Mouse (Mus musculus) E14TG2a.4 (cell line): Measurements from ENCODE around the gene Tgif2.

Source experiments
- H3K27me3 ChIP-seq: 2 replicates; pipeline ENCODE4 v1.6.1; 2014; ENCODE audit warnings: low read length, control low read depth; ENCODE audit not compliant: insufficient read depth
- H3K36me3 ChIP-seq: 2 replicates; pipeline ENCODE4 v1.6.1; 2014; ENCODE audit warnings: low read length, control low read depth; ENCODE audit not compliant: insufficient read depth
- H3K4me1 ChIP-seq: replicated peaks from 2 replicates; pipeline ENCODE4 v1.6.1; 2014; ENCODE audit warnings: low read depth, low read length, control low read depth
- H3K4me3 ChIP-seq: replicated peaks from 2 replicates; pipeline ENCODE4 v1.5.1; 2014; ENCODE audit warnings: mild to moderate bottlenecking, low read length
- H3K9me3 ChIP-seq: 2 replicates; pipeline ENCODE4 v1.6.1; 2014; ENCODE audit warnings: low read length, control low read depth
- CTCF ChIP-seq: conservative IDR thresholded peaks from 2 replicates; pipeline ENCODE4 v1.5.1; 2014; ENCODE audit warnings: low read length
- NANOG ChIP-seq: IDR thresholded peaks from 2 replicates; pipeline ENCODE4 v1.6.1; 2014; ENCODE audit warnings: borderline replicate concordance, low read length, mixed read lengths
- POU5F1 ChIP-seq: IDR thresholded peaks from 2 replicates; pipeline ENCODE4 v1.6.1; 2014; ENCODE audit warnings: low read length, borderline replicate concordance

Tgif2 gene

DNA sequence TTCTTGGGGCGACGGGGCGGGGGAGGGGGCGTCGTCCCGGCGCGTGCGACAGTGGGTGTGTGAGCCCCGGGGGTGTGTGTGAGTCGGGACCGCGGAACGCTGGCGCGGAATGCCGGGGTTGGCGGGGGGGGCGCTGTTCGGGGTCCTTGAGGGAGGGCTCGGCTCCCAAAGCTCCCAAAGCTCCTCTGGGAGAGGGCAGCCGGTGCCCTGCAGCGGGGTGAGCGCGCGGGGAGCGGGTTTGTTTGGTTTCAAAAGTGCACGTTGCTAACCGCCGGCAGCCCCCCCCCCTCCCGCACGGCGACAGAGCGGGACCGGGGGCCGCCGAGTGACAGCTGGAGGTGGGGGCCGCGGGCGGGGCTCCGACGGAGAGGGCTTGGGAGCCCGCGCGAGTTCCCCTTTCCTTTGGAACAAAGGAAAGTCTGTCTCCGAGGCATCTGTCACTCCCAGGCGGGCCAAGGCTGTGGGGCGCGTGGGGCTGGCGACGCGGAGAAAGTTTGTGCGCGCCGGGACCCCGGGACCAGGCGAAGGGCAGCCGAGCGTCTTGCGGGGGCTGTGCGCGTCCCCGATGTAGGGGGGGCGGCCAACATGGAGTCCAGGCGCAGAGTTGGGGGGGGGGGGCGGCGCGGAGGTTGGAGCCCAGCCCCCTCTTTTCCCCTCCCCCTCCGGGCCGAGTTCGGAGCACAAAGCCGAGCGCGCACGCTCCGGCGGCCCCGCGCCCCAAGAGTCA, 657 bp downstream of the Tgif2 start:
- Histone ChIP-seq H3K9me3 (0 out of 2 replicates have a peak, but pooled peaks cover 6% of the 10 kb centered on the region), H3K27me3 (no peaks in the 10 kb centered on the region), H3K4me3 (peak overlapping the region; percentile 92), H3K4me1 (peaks cover 67% of the 10 kb centered on the region), H3K36me3 (peaks cover 49% of the 10 kb centered on the region)
- TF ChIP-seq NANOG (no peak), POU5F1 (no peak), CTCF (no peak)

DNA sequence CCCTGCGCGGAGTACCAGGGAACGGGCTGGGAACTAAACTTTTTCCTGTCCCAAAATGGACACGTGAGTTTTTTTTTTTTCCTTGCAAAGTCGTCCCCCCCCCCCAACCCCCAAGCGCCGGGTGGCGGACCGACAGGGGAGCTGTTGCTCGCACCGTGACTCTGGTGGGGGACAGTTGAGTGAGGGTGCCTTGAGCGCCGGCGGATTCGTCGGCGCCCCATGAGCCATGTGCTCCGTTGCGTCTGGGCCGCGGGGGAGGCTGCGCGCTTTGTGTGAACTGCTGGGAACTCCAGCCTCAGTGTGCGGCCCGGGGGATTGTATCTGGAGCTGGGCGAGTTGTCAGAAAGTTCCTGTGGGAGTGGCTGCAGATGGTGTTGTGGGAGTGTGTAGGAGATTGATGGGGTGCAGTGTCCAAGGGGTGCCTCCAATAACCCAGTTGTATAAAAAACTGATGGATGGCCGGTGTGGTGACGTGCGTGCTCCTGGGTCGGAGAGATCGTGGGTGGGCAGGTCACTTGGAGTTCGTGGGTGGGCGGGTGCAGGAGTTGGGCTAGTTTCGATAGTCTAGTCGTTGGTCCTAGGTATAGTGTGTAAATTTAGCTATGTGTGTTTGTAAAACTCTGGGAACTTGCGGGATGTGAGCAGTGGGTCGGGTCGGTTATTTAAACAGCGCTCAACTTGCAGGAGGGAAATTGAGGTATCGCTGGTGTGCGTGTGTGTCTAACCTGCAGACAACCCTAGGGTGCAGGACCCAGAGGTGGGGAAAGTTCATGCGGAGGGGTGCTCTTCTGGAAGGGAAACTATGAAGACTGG, 1.4 kb downstream of the Tgif2 start:
- H3K4me1 ChIP-seq: peaks cover 74% of the 10 kb centered on the region
- TF ChIP-seq NANOG (no peak), CTCF (no peak), POU5F1 (no peak)
- peak overlapping the region; percentile 92 for H3K4me3 ChIP-seq
- 0 out of 2 replicates have a peak, but pooled peaks cover under 1% of the 10 kb centered on the region for H3K9me3 ChIP-seq
- H3K36me3 ChIP-seq: peaks cover 49% of the 10 kb centered on the region
- H3K27me3 ChIP-seq: no peaks in the 10 kb centered on the region

DNA sequence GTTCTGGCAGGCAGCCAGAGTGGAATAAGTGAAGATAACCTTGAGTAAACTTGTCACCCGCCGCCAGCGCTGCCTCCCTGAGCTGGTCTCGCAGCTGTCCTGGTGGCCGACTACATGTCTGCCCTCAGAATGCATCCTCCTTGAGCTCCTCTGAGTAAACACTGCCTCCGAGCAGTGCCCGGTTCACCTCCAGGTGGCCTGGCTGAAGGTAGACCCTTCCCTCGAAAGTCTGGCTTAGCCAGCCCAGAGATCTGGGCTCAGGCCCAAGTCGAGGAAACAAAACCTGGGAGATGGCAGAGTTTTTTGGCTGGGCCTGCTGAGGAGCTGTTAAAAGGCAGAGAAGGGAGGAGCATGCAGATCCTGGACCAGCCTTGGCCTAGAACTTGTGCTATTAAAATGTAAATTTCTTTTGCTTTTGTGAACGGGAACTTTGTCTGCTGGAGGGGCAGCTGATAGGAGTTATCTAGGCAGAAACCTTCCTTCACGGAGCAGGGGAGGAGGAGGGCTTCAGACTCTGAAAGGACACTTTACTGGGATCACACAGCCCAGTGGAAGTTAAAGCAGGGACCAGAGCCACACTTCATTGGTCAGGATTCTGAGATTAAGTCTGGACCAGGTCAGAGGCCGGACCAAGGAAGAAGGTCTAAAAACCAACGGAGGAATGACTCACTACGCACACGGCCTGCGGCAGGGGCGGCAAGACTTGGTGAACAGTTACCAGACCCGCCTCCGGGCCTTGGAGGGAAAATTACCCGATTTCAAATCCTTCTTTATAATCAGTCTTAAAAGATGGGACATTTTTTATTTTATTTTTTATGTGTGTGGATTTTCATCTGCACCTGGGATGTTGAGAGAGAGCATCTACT, 2.3 kb downstream of the Tgif2 start:
- H3K36me3 ChIP-seq: peaks cover 49% of the 10 kb centered on the region
- no peaks in the 10 kb centered on the region for H3K9me3 ChIP-seq
- H3K27me3 ChIP-seq: no peaks in the 10 kb centered on the region
- TF ChIP-seq NANOG (no peak), CTCF (no peak)
- H3K4me3 ChIP-seq: peak overlapping the region; percentile 92
- H3K4me1 ChIP-seq: peaks cover 76% of the 10 kb centered on the region

DNA sequence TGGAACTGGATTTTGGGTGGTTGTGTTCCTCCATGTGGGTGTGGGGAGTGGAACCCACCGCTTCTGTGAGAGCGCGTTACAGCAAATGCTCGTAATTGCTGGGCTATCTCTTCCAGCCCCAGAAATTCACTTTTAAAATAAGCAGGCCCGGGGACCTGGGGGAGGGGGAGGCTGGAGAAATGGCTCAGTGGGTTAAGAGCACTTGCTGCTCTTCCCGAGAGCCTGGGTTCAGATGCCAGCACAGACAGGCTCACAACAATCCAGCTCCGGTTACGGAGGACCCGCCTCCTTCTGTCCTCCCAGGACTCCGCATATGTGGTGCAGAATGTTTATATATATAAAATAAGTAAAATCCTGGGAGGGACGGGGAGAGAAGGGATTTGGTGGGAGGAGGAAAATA, 2.9 kb downstream of the Tgif2 start:
- H3K36me3 ChIP-seq: peaks cover 49% of the 10 kb centered on the region
- no peaks in the 10 kb centered on the region for H3K9me3 ChIP-seq
- H3K4me3 ChIP-seq: peak overlapping the region; percentile 92
- H3K4me1 ChIP-seq: peaks cover 82% of the 10 kb centered on the region
- H3K27me3 ChIP-seq: no peaks in the 10 kb centered on the region
- TF ChIP-seq CTCF (no peak), POU5F1 (no peak), NANOG (no peak)

DNA sequence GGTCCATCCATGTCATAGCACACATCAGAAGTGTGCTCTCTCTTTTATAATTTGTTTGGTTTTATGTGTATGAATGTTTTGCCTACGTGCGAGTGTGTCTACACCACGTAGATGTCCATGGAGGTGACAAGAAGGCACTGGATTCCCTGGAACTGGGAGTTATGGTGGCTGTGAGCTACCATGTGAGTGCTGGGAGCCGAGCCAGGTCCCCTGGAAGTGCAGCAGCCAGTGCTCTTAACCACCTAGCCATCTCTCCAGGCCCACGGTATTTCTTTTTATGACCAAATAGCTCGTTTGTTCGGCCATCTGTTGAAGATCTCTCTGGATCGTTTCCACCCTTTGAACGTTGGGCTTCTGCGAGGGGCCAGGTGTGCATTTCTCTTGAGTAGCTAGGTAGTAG, 3.5 kb downstream of the Tgif2 start:
- H3K27me3 ChIP-seq: no peaks in the 10 kb centered on the region
- no peak for TF ChIP-seq CTCF
- H3K9me3 ChIP-seq: no peaks in the 10 kb centered on the region
- peak overlapping the region; percentile 92 for H3K4me3 ChIP-seq
- peaks cover 49% of the 10 kb centered on the region for H3K36me3 ChIP-seq
- peaks cover 82% of the 10 kb centered on the region for H3K4me1 ChIP-seq

DNA sequence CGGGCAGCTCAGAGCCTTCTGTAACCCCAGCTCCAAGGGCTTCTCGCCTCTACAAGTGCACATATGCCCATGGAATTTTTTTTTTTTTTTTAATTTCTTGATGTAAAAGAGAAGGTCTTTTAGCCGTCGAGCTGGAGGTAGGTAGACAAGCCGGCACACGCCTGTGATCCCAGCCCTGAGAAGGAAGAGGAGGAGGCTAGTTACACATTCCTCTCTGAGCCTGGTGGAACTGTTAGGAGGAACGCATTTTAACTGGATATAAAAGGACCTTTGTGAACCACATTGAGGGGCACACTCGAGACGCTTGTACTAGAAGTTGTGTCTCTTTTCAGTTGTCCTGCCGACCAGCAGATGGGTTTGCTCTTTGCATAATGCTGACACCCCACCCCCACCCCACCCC, 4.9 kb downstream of the Tgif2 start:
- H3K9me3 ChIP-seq: no peaks in the 10 kb centered on the region
- H3K4me3 ChIP-seq: peak overlapping the region; percentile 92
- no peak for TF ChIP-seq NANOG
- TF ChIP-seq POU5F1: no peak
- no peak for TF ChIP-seq CTCF
- H3K4me1 ChIP-seq: peaks cover 85% of the 10 kb centered on the region
- H3K27me3 ChIP-seq: no peaks in the 10 kb centered on the region
- peaks cover 62% of the 10 kb centered on the region for H3K36me3 ChIP-seq

DNA sequence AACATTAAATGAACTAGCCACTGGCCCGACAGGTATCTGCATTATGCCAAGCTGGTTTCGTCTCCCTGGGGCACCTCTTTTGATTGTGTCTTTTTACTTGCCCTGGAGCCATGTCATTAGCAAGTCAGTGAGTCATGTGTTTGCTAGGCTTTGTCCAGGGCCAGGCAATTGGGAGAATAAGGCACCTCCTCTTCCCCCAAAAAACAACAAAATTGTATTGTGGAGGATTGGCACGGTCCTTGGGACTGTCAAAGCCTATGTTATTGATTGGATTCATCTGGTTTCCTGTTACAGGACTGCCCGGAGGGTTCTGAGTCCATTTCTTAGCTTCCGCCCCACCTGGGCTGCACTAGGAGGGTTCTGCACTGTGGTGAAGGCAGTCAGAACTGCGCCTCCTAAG, 7.8 kb downstream of the Tgif2 start:
- H3K4me1 ChIP-seq: peaks cover 96% of the 10 kb centered on the region
- H3K4me3 ChIP-seq: no peak overlapping the region
- TF ChIP-seq NANOG (no peak), POU5F1 (no peak), CTCF (no peak)
- H3K27me3 ChIP-seq: no peaks in the 10 kb centered on the region
- H3K9me3 ChIP-seq: no peaks in the 10 kb centered on the region
- H3K36me3 ChIP-seq: peaks cover 91% of the 10 kb centered on the region

DNA sequence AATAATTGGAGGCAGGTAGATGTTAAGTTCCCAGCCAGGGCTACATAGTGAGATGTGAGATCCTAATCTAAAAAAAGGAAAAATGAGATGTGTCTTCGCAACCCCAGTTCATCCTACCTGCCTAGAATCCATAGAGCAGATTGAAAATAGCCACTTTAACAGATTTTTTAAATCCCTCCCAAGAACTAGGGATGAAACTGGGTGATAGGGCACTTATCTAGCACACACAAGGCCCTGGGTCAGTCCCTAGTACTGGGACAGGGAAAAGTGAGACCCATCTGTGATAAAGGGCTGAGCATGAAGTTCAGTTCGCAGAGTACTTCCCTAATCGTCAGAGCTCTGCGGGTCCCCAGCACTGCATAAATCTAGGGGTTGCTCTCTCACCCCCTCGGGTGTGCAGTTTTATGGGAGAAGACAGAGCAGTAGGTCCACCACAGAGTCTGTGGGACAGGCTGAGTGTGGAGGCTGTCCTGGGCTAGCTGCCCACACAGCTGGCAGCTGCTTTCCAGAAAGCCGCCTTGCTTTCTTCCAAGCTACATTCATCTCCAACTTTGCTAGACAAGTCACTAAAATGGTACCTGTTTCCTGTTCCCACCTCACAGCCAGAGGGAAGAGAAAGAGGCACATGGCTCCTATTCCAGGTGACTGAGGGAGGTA, 8.8 kb downstream of the Tgif2 start:
- Histone ChIP-seq H3K4me1 (peaks cover 91% of the 10 kb centered on the region), H3K36me3 (peaks cover 96% of the 10 kb centered on the region), H3K9me3 (no peaks in the 10 kb centered on the region), H3K4me3 (no peak overlapping the region), H3K27me3 (no peaks in the 10 kb centered on the region)
- TF ChIP-seq NANOG: no peak
- no peak for TF ChIP-seq POU5F1
- no peak for TF ChIP-seq CTCF
